Mouse (Mus musculus) cerebellum, adult 11-12 months (tissue): ENCODE measurements around the gene Bhlhe41.

Source experiments
- DNase-seq: peaks from one replicate; pipeline ENCODE4 v3.0.0; 2022

Bhlhe41 gene

GRCm38 (mm10) chr6:145870991-145871390, 5.6 kb upstream of the Bhlhe41 start:
- DNase-seq = no peak

GRCm38 (mm10) chr6:145867111-145867510, 1.8 kb upstream of the Bhlhe41 start:
- no peak for DNase-seq

DNA sequence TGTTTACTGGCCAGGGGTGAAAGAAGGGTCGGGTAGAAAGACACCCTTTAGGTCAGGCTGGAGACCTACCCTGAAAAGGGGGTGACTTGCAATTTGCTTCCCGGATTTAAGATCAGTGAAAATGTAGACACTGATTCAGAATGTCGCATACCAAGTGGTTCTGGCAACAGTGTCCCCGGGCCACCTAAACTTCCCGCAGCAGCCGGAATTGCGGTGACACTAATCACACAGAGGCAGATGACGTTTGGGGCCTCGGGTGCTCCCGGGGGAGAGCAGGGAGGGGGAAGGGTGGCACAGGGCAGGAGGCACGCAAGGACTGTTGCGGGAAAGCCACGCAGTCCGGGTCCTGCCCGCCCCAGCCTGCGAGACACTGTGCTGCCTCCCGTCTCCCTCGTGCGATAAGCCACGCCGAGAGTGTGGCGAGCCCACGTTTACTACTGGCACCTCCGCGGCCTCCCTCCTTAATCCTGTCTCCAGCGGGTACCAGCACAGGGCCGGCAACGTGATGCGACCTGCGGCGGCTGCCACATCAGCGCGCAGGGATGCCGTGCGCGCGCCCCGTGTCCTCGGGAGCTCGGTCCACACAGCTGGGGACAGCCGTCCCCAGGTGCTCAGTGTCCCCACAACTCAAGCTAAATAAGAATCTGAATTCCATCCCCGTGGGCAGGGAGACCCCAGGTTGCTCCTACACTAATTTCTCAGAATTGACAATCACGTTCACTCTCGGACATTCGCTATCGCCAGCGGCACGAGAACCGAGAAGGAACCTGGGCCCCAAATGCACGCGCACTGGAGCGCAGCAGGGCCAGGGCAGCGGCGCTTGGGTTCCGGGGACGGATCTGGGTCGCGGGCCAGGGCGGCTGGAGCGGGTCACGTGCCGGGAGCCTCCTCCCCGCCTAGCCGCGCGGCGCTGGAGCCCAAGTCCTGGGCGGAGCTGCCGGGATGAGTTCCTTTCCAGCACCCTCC, 811 bp upstream of the Bhlhe41 start:
- peak; percentile 92 for DNase-seq

DNA sequence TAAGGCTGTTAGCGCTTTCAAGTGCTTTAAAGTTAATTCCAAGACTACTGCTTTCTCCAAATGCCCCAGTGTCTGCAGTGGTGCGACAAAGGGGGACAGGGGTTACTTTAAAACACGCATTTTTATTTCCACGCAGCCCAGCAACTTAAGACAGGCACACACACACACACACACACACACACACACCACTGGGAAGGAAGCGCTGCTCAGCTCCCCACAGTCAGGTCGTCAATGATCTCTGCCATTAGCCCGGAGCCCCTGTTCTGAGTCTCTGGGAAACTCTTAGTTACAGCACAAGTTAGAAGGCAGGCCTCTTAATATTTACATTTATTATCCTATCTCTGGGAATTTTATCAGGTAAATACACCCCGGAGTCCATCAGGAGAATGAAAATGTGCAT, 1.2 kb downstream of the Bhlhe41 start:
- no peak for DNase-seq

DNA sequence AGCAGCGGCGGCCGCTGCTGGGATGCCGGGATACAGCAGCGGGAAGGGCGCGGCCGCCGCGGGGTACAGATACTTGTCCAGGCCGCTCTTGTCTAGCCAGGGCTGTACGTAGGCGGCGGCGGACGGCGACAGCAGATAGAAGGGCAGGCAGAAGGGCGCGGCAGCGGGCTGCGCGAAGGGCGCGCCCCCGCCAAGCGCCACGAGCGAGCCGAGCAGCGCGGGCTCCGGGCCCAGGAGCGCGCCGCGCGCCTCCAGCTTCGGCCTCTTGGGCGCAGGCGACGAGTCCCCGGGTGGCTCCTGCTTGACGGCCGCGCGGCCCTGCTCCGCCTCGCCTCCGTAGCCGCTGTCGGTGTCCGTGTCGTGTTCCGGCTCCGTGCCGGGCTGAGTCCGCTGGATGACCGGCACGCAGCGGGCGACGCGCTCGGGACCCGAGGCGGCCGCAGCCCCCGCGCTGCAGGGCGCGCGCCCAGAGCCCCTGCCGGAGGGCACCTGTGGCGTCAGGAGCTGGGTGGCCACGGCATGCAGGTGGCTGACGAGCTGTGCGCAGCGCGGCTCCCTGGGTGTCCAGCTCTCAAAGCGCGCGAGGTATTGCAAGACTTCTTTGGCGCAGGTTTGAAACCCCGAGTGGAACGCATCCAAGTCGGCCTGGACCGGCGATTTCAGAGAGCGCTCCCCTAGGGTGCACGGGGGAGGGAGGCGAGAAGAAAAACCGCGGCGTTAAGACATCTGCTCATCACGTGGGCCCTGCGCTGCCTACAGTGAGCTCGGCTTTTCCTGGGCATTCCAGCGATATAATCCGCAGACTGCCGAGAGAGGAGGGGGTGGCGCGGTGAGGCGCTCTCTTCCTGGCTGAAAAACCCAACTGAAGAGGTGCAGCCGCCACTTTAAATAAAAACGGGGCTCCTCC, 2.0 kb downstream of the Bhlhe41 start:
- DNase-seq = peak; percentile 89

DNA sequence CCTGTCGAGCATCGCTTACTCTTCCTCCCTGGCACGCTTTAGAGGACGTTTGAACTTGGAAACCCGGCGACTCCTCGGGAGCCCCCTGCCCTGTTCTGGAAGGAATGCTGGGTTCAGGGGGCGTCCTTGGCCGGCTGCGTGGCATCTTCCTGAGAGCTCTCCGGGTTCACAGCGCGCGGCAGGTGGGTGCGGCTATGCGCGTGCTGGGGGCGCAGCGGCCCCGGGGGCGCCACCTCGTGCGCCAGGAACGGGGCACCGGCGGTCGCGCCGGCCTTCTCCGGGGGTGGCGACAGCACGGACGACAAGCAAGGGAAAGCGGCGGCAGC, 2.7 kb downstream of the Bhlhe41 start:
- DNase-seq = no peak

DNA sequence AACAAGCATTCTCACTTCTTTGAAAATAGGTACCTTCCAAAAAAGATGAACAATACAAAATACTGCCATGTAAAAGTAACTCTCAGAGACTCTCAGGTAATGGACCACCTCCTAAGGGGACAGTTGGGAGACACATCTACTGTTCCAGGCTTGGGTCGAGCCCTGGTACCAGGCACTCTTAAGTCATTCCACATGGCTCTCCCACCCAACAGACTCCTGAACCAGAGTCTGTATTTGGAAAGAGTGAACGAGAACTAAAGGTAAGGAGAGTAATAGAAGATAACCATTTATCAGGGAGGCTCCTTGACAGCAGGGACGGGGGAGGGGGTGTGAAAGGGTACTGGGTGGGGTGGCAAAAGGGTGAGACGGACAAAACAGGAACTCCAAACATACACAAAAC, 3.0 kb downstream of the Bhlhe41 start:
- DNase-seq = peak; percentile 17

DNA sequence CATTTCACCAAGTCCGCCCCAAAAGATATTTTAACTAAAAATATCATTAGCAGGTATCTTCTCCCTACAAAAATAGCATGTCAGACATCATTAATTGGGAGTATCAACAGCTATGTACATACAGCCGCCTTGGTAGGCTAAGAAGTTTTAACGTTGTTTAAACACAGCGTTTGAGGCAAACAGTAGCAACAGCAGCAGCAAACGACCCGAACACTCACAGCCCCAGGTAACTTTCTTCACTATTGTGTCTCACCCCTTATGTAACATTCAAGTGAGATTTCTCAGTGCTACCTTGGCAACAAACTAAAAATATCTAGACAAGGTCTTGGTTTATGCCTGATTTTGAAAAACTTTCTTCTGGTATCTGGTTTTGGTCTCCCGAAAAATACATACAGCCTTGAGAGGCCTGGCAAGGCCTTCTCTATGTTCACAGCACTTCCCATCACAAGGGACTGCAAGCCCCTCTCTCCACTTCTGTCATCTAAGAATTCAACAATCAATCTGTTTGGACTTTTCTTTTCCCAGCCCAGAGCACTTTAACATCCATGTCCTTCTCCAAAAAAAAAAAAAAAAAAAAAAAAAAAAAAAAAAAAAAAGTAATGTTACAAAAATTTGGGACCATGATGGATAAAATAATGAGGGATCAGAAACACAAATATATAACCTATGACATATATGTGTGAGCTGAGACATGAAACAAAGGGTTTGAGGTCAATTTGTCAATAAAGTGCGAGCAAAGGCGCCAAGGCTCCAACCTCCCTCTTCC, 3.7 kb downstream of the Bhlhe41 start:
- no peak for DNase-seq

GRCm38 (mm10) chr6:145860350-145860749, 5.0 kb downstream of the Bhlhe41 start:
- no peak for DNase-seq

DNA sequence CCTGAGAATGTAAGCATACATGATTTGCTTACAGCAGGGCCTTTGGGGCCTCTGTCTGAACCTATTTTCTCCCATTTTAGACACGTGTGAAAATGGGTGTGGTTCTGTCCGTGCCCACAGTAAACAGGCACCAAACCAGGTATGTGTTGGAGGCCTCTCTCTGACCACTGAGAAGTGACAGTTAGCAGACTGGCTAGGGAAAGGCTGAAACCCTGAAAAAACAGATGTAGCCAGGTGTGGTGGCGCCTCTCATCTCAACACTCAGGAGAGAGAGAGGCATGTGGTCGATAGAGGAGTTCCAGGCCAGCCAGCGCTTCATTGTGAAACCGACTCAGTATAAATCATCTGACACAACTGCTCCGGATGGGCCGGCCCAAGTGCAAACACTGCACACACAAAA, 6.9 kb downstream of the Bhlhe41 start:
- no peak for DNase-seq

- DNase-seq = no peak
Observed at GRCm38 (mm10) chr6:145857428-145857827, 7.9 kb downstream of the Bhlhe41 start.

DNA sequence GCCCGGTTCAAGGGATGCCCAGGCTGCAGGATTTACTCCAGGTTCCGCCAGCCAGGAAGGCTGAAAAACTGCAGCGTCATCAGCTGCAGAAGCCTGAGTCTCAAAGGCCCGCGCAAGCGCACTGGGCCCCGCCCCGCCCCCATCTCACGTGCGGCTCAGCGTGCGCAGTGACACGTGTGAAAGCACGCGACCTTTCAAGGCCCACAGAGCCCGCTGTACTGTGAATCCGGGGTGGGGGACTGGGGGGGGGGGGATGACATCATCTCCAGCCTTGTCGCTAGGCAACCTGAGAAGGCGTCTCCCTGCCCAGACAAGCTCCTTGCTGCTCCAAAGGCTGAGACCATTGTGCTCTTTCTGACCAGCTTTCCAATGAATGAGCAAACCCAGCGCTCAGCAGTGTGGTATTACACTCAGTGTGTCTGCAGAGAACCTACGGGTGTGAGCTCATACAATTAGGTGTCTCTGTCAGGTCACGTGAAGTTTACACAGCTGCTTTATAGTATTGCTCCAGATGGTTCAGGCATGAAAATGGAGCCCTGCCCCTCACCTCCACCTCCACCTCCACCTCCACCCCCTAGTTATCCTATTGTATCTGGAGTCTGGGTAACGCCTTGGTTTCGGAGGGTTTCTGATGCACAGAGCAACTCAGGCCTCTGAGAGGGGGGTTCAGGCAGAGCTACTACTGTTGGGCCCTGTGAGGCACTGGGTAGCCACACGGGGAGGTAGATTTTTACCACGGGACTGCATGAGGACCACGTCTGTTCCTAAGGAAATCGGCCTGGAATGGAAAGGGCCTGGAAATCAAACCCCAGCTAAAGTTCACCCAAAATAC, 9.4 kb downstream of the Bhlhe41 start:
- peak; percentile 99 for DNase-seq

DNA sequence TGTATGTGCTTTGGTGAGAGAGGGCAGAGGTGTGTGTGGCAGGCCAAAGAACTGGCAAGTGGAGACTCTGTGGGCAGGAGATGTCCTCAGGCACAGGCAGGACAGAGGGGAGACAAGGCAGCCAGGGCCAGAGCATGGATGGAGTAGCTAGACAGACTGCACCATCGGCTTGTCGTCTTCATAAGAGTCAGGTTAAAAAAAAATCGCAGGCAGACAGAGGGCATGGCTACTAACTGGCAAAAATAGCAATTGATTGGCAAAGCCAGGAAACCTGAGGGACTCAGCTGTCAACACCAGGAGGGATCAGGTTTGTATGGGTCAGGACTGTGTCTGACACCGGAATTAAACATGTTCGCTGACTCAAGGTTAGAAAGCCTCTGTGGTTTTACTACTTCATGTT, 10.6 kb downstream of the Bhlhe41 start:
- peak; percentile 52 for DNase-seq

- no peak for DNase-seq
Observed at GRCm38 (mm10) chr6:145853356-145854079, 11.8 kb downstream of the Bhlhe41 start.

DNA sequence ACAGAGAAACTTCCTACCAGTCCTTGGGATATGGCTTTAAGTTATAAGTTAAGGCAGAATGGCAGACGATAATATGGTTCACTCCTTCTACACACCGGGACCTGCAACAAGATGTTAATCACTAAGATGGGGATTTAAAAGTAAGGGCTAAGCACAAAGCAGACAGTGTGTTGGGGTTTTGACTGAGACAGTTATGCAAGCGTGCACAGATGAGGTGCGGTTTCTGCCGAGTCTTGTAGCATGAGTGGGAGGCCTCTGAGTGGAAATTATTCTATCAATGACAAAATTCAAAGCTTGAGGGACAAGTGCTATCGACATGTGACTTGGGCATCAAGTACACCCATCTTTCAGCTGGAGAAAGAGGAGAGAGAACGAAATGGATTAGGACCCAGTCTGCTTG, 12.7 kb downstream of the Bhlhe41 start:
- DNase-seq = no peak

DNA sequence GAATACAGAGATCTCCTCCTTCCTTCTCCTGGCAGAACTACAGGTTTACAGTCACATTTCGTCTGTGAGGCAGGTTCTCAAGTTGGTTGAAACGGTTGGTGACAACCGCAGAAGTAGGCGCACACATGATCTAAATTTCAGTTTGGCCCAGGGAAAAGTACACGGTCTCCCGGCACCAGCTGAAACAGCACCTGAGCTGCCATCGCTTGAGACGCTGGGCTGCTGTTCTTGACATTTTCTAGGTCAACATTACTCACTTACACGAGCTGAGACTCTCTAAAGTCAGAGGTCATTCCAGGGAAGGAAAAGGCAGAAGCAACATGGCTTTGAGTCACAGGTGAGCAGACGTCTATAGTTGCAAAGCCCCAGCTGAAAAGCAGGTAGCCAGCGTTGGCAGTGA, 13.4 kb downstream of the Bhlhe41 start:
- DNase-seq = no peak

- peak; percentile 77 for DNase-seq
Observed at GRCm38 (mm10) chr6:145850789-145851188, 14.6 kb downstream of the Bhlhe41 start.

DNA sequence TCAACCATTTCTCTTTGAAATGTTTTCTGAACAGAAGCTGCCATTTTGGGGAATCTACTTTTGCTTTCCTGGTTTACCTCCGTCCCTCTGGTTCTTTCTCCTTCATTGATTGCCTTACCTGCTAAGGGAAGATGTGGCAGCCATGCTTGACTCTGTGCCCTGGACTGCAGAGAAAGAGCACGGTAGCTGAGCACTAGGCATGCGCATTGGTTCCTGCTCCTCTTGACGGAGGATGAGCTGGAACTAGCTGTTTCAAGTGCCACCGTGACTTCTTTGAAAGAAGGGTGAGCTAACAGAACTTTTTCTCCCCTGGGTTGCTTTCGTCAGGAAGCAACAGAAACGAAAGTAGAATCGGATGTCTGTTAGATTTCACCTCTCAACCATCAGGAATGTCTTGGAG, 17.7 kb downstream of the Bhlhe41 start:
- no peak for DNase-seq

GRCm38 (mm10) chr6:145846948-145847347, 18.4 kb downstream of the Bhlhe41 start:
- no peak for DNase-seq

GRCm38 (mm10) chr6:145846076-145846475, 19.3 kb downstream of the Bhlhe41 start:
- DNase-seq = no peak

GRCm38 (mm10) chr6:145845611-145846010, 19.7 kb downstream of the Bhlhe41 start:
- no peak for DNase-seq
